Mouse (Mus musculus): ENCODE data around the gene Dgkd. TPM values are rescaled to one million over a fixed set of nuclear protein-coding genes. Genes with fewer than 3 reads are reported as not detected.
"Not testable (repeated sequence)": the region's sequence is repeated elsewhere in the genome, so short reads cannot be mapped to it uniquely, and the experiment has no call there.

Gene Dgkd
- total and polyA plus RNA-seq, 3 experiments = 23.5 to 47.3 (median 40.8) TPM

DNA sequence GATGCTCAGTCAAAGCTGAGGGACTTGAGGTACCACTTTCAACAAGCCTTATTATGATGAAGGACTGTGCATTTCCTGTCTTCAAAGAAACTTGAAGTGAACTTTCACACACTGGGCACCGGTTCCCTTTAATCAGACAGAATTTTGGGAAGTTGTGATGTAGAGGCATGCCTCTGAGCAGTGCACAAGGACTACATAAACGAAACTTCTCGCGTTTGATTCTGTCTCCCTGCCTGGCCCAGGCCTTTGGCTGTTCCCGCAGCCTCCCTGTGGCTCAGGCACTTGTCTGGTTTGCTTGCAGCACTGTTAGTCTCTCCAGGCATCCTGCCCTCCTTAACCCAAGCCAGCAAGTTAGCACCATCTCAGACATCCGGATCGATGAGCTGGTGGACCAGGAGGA, 39.4 kb upstream of the Dgkd start:
- DNase-seq = peak in 1 of 2 experiments; percentile 32
- 37% methylated on average over 7 of the region's 7 CpGs for WGBS
- TF ChIP-seq CTCF (IDR thresholded peaks at IDR 0.05) (no peak), EP300 (IDR thresholded peaks at IDR 0.05; ENCODE audit: insufficient read depth, low read depth, low read length) (no peak), POLR2A (IDR thresholded peaks at IDR 0.05; ENCODE audit: insufficient read depth, low read depth, low read length) (no peak)

DNA sequence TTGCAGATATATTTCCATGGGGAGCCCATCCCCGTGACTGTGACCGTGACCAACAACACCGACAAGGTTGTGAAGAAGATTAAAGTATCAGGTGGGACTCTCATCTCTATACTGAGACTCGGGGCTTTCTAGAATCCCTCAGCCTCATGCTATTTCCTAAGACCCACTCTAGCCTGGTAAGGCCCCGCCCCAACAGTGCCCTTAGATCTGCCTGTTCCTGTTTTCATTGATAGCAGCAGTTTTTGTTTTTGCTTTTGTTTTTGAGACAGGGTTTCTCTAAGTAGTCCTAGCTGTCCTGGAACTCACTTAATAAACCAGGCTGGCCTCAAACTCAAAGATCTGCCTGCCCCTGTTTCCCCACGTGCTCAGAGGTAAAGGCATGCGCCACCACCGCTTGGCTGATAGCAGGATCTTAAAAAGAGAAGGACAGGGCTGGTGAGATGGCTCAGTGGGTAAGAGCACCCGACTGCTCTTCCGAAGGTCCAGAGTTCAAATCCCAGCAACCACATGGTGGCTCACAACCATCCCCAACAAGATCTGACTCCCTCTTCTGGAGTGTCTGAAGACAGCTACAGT, 28.6 kb upstream of the Dgkd start:
- TF ChIP-seq CTCF (IDR thresholded peaks at IDR 0.05) = no peak
- no peak for TF ChIP-seq POLR2A (IDR thresholded peaks at IDR 0.05; ENCODE audit: insufficient read depth, low read depth, low read length)
- TF ChIP-seq EP300 (IDR thresholded peaks at IDR 0.05; ENCODE audit: insufficient read depth, low read depth, low read length) = no peak
- Histone ChIP-seq H3K79me2 (replicated peaks; ENCODE audit: control insufficient read depth, insufficient read depth, low read length) (no peaks in the 10 kb centered on the region), H3K4me3 (no peak overlapping the region), H3K9ac (ENCODE audit: low read depth, low read length) (no peak overlapping the region), H3K27me3 (ENCODE audit: control insufficient read depth, insufficient read depth, low read length) (no peaks in the 10 kb centered on the region), H3K36me3 (ENCODE audit: control insufficient read depth, insufficient read depth, low read length) (no peaks in the 10 kb centered on the region), H3K4me1 (ENCODE audit: control insufficient read depth, insufficient read depth, low read length) (peaks cover 10% of the 10 kb centered on the region), H3K27ac (no peak overlapping the region)
- 90% methylated on average over 10 of the region's 10 CpGs for WGBS
- DNase-seq = no peak
- intact Hi-C loops (cut with DNase I) = no loop called here

More for the DNA sequence above, 39.4 kb upstream of the Dgkd start:
- Histone ChIP-seq H3K4me3 (no peak overlapping the region), H3K27ac (no peak overlapping the region), H3K4me1 (ENCODE audit: control insufficient read depth, insufficient read depth, low read length) (peaks cover 7% of the 10 kb centered on the region), H3K27me3 (ENCODE audit: control insufficient read depth, insufficient read depth, low read length) (no peaks in the 10 kb centered on the region), H3K9ac (ENCODE audit: low read depth, low read length) (no peak overlapping the region), H3K79me2 (replicated peaks; ENCODE audit: control insufficient read depth, insufficient read depth, low read length) (no peaks in the 10 kb centered on the region), H3K36me3 (ENCODE audit: control insufficient read depth, insufficient read depth, low read length) (no peaks in the 10 kb centered on the region)
- intact Hi-C loops (cut with DNase I) = no loop called here

DNA sequence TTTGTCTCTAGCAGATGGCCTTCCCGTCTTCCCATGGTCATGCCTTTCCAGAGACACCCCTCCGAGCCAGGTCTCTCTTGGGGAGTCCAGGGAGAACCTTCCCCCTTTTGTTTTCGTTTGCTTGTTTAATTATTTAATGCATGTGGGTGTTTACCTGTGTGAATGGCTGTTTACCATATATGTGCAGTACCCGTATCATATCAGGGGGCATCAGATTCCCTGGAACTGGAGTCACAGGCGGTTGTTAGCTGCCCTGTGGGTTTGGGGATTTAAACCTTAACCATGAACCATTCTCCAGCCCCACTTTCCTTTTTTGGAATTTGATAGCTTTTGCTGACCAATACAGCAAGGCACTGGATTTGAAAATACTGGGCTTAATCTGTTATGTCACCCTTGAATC, 27.8 kb upstream of the Dgkd start:
- H3K27me3 ChIP-seq (ENCODE audit: control insufficient read depth, insufficient read depth, low read length) = no peaks in the 10 kb centered on the region
- no peak for DNase-seq
- no peak for TF ChIP-seq POLR2A (IDR thresholded peaks at IDR 0.05; ENCODE audit: insufficient read depth, low read depth, low read length)
- TF ChIP-seq EP300 (IDR thresholded peaks at IDR 0.05; ENCODE audit: insufficient read depth, low read depth, low read length) = no peak
- TF ChIP-seq CTCF (IDR thresholded peaks at IDR 0.05) = peak; percentile 48
- H3K9ac ChIP-seq (ENCODE audit: low read depth, low read length) = no peak overlapping the region
- H3K36me3 ChIP-seq (ENCODE audit: control insufficient read depth, insufficient read depth, low read length) = no peaks in the 10 kb centered on the region
- intact Hi-C loops (cut with DNase I) = no loop called here
- H3K27ac ChIP-seq = no peak overlapping the region; the same call in 1 of the 2 replicates
- no peaks in the 10 kb centered on the region for H3K79me2 ChIP-seq (replicated peaks; ENCODE audit: control insufficient read depth, insufficient read depth, low read length)
- 98% methylated on average over 5 of the region's 5 CpGs for WGBS
- peaks cover 12% of the 10 kb centered on the region for H3K4me1 ChIP-seq (ENCODE audit: control insufficient read depth, insufficient read depth, low read length)
- no peak overlapping the region for H3K4me3 ChIP-seq

DNA sequence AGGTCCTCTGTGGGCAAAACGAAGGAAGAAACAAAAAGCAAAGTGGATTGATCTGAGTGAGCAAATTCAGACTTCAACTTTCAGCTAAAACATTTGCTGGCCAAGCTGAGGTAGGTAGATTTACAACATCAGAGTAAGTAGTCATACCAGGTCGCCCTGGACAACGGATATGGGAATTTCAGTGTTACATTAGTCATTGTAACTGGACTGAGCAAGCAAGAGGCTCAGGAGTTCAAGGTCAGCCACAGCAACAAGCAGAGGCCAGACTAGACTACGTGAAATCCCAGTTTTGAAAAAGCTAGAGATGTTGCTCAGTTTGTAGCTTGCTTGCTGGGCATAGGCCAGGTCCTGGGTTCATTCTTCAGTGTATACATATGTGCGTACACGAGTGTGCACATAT, 27.1 kb upstream of the Dgkd start:
- WGBS = 80% methylated on average over 6 of the region's 6 CpGs
- TF ChIP-seq POLR2A (IDR thresholded peaks at IDR 0.05; ENCODE audit: insufficient read depth, low read depth, low read length) (no peak), CTCF (IDR thresholded peaks at IDR 0.05) (no peak), EP300 (IDR thresholded peaks at IDR 0.05; ENCODE audit: insufficient read depth, low read depth, low read length) (no peak)
- H3K9ac ChIP-seq (ENCODE audit: low read depth, low read length) = no peak overlapping the region
- intact Hi-C loops (cut with DNase I) = loop anchor here (2.0 kb wide), 1 partner anchor 97 kb away; no protein-coding TSS in a partner anchor
- no peak overlapping the region for H3K4me3 ChIP-seq
- peaks cover 12% of the 10 kb centered on the region for H3K4me1 ChIP-seq (ENCODE audit: control insufficient read depth, insufficient read depth, low read length)
- no peaks in the 10 kb centered on the region for H3K27me3 ChIP-seq (ENCODE audit: control insufficient read depth, insufficient read depth, low read length)
- H3K79me2 ChIP-seq (replicated peaks; ENCODE audit: control insufficient read depth, insufficient read depth, low read length) = no peaks in the 10 kb centered on the region
- H3K27ac ChIP-seq = peak overlapping the region; percentile 40
- DNase-seq = no peak
- no peaks in the 10 kb centered on the region for H3K36me3 ChIP-seq (ENCODE audit: control insufficient read depth, insufficient read depth, low read length)

DNA sequence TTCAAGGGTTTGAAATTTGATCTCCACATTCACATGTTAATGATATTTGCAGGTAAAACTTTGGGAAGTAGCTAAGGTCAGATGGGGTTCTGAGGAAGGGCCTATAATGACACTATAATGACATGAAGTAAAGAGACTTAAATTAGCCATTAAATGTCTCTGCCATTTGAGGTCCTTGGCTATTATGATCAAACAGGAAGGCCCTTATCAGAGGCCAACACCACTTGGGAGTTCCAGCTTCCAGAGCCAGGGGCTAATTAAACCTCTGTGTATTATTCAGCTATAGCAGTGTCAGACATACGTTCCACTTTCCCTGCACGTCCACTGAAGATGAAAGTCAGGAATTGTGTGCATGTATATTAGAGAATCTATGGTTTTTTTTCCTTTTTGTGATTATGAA, 26.6 kb upstream of the Dgkd start:
- WGBS = 27% methylated on average over 2 of the region's 2 CpGs
- Histone ChIP-seq H3K4me1 (ENCODE audit: control insufficient read depth, insufficient read depth, low read length) (peaks cover 12% of the 10 kb centered on the region), H3K9ac (ENCODE audit: low read depth, low read length) (no peak overlapping the region), H3K36me3 (ENCODE audit: control insufficient read depth, insufficient read depth, low read length) (no peaks in the 10 kb centered on the region), H3K27ac (peak overlapping the region; percentile 66), H3K27me3 (ENCODE audit: control insufficient read depth, insufficient read depth, low read length) (no peaks in the 10 kb centered on the region), H3K4me3 (no peak overlapping the region), H3K79me2 (replicated peaks; ENCODE audit: control insufficient read depth, insufficient read depth, low read length) (no peaks in the 10 kb centered on the region)
- intact Hi-C loops (cut with DNase I) = loop anchor here (2.0 kb wide), 1 partner anchor 96 kb away; no protein-coding TSS in a partner anchor
- TF ChIP-seq CTCF (IDR thresholded peaks at IDR 0.05) (no peak), EP300 (IDR thresholded peaks at IDR 0.05; ENCODE audit: insufficient read depth, low read depth, low read length) (no peak), POLR2A (IDR thresholded peaks at IDR 0.05; ENCODE audit: insufficient read depth, low read depth, low read length) (no peak)
- DNase-seq = no peak

DNA sequence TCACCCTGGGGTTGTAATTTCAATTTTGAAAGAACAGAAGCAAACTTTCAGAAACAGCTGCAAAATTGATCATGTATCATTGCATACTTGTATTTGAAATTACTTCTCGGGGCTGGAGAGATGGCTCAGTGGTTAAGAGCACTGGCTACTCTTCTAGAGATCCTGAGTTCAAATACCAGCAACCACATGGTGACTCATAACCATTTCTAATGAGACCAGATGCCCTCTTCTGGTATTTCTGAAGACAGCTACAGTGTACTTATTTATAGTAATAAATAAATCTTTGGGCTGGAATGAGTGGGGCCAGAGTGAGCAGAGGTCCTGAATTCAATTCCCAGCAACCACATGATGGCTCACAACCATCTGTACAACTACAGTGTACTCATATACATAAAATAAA, 25.6 kb upstream of the Dgkd start:
- H3K27ac ChIP-seq = peak overlapping the region; percentile 69
- not testable (repeated sequence) for H3K27me3 ChIP-seq (ENCODE audit: control insufficient read depth, insufficient read depth, low read length); H3K4me3 ChIP-seq; H3K9ac ChIP-seq (ENCODE audit: low read depth, low read length); H3K79me2 ChIP-seq (replicated peaks; ENCODE audit: control insufficient read depth, insufficient read depth, low read length); H3K36me3 ChIP-seq (ENCODE audit: control insufficient read depth, insufficient read depth, low read length); DNase-seq
- H3K4me1 ChIP-seq (ENCODE audit: control insufficient read depth, insufficient read depth, low read length) = peaks cover 12% of the 10 kb centered on the region
- 0 out of 2 replicates have a peak, but pooled peaks have one; percentile 4 for TF ChIP-seq CTCF (IDR thresholded peaks at IDR 0.05)
- 69% methylated on average over 1 of the region's 1 CpGs for WGBS
- intact Hi-C loops (cut with DNase I) = loop anchor here (2.0 kb wide), 1 partner anchor 95 kb away; no protein-coding TSS in a partner anchor
